Mouse (Mus musculus) neural tube, embryonic 14.5 days (tissue): ENCODE data around the gene Scarf2. TPM values are rescaled to one million over a fixed set of nuclear protein-coding genes. Genes with fewer than 3 reads are reported as not detected.

ENCODE experiments used
- ATAC-seq: fragments of 200-750 bp; cut with Nextera tagmentation; 2 replicates; pipeline ENCODE4 v1.8.0; 2017; ENCODE audit warnings: low read depth, mild to moderate bottlenecking, moderate TSS enrichment, moderate library complexity
- H3K27ac ChIP-seq: fragments of 300-500 bp; sonication (generic); 2 replicates; pipeline ENCODE4 v1.5.1; 2014; ENCODE audit warnings: low read depth, mild to moderate bottlenecking, control low read depth, low read length, moderate library complexity, mixed read lengths
- H3K27me3 ChIP-seq: fragments of 300-500 bp; sonication (generic); 2 replicates; pipeline ENCODE4 v1.6.1; 2014; ENCODE audit warnings: low read length; ENCODE audit not compliant: control insufficient read depth, insufficient read depth
- H3K36me3 ChIP-seq: fragments of 300-500 bp; sonication (generic); 2 replicates; pipeline ENCODE4 v1.6.1; 2014; ENCODE audit warnings: low read length, mixed read lengths; ENCODE audit not compliant: control insufficient read depth, insufficient read depth
- H3K4me1 ChIP-seq: fragments of 300-500 bp; sonication (generic); 2 replicates; pipeline ENCODE4 v1.6.1; 2014; ENCODE audit warnings: low read length; ENCODE audit not compliant: control insufficient read depth, insufficient read depth
- H3K4me2 ChIP-seq: fragments of 300-500 bp; sonication (generic); 2 replicates; pipeline ENCODE4 v1.6.1; 2014; ENCODE audit warnings: mild to moderate bottlenecking, low read depth, low read length, control low read depth
- H3K4me3 ChIP-seq: fragments of 300-500 bp; sonication (generic); 2 replicates; pipeline ENCODE4 v1.5.1; 2014; ENCODE audit warnings: low read depth, low read length, control low read depth, mixed read lengths
- H3K9ac ChIP-seq: fragments of 300-500 bp; sonication (generic); replicated peaks from 2 replicates; pipeline ENCODE4 v1.6.1; 2014; ENCODE audit warnings: low read depth, mild to moderate bottlenecking, control low read depth, low read length, mixed read lengths
- H3K9me3 ChIP-seq: fragments of 300-500 bp; sonication (generic); 2 replicates; pipeline ENCODE4 v1.6.1; 2016; ENCODE audit warnings: low read length; ENCODE audit not compliant: control insufficient read depth
- WGBS: fragments of 180-500 bp; shearing (Covaris S2); extraction: QIAGEN DNeasy Blood & Tissue Kit; methylation state at CpG from one replicate; pipeline ENCODE4 v1.1.7; 2014; 5-methylcytosine and 5-hydroxymethylcytosine counted together
- polyA plus RNA-seq: library from polyadenylated mRNA; unstranded; fragments of >200 nt; fragmentation: Nextera tagmentation; extraction: Ambion mirVana; gene quantifications from 2 replicates; pipeline ENCODE4 v1.2.1, GENCODE M21; 2014

Scarf2 gene
- polyA plus RNA-seq, 1 experiment from 2014 or later, result 0.95 TPM

DNA sequence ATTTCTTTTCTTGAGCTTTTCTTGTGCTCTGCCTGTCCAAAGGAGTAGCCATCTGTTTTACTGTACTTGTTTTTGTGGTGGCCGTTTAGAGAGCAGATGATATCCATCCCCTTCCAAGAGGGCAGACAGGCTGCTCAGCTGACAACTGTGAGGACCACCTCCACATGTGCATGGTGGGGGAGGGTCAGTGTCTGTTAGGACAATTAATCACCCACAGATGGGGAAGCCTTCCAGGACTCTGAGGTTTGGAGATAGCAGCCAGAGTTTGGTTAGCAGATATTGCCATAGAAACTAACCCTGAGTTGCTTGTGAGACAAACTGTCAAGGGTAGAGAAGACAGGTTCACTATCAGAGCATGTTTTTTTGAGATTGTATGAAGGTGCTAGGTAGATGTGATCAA is 36.0 kb upstream of the Scarf2 start:
- Histone ChIP-seq H3K36me3 (no peaks in the 10 kb centered on the region), H3K27ac (no peak overlapping the region), H3K9me3 (no peaks in the 10 kb centered on the region), H3K4me3 (no peak overlapping the region), H3K4me1 (peaks cover 14% of the 10 kb centered on the region; the same call in 1 of the 2 replicates), H3K4me2 (peak overlapping the region; percentile 88; the same call in 1 of the 2 replicates), H3K9ac (no peak overlapping the region), H3K27me3 (no peaks in the 10 kb centered on the region)
- ATAC-seq, result no peak
- WGBS, result 63% methylated on average over 1 of the region's 1 CpGs

DNA sequence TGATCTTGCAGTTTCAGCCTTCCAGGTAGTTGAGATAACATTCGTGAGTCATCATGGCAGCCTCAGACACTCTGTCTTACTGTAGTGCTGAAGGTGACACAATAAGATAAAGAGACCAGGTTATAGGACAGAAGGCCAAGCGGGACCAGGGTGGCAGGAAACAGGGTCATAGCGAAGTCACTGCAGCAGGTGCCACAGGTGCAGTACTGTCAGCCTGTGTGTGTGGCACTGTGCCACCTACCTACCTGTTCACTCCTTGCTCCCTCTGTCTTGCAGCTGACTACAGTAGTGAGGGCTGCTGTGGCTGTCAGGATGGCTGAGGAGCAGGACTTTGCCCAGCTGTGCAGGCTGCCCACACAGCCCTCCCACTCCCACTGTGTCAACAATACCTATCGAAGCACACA is 33.0 kb upstream of the Scarf2 start:
- Histone ChIP-seq H3K4me3 (no peak overlapping the region), H3K27me3 (no peaks in the 10 kb centered on the region), H3K9me3 (no peaks in the 10 kb centered on the region), H3K27ac (no peak overlapping the region), H3K36me3 (peaks cover 10% of the 10 kb centered on the region), H3K4me2 (no peak overlapping the region), H3K9ac (no peak overlapping the region), H3K4me1 (peaks cover 14% of the 10 kb centered on the region; the same call in 1 of the 2 replicates)
- no peak for ATAC-seq
- WGBS, result 90% methylated on average over 4 of the region's 4 CpGs

DNA sequence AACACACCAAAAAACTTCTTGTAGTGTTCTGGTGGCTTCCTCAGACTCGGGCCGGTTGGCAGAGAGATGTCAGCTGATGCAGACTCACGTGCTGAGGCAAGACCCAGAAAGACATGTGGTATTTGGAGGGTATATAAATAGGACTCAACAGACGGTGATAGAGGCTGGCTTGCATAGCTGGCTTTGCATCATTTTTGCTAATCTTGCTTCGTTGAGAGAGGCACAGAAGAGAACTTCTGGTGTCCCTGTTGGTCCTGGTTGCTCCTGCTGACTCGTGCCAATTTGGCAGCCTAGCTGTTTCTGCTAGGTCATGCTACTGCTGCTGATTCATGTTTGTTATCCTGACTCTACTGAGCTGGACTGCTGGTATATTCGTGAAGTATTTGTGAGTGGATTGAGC is 28.2 kb upstream of the Scarf2 start:
- peaks cover 29% of the 10 kb centered on the region for H3K36me3 ChIP-seq
- WGBS, result 89% methylated on average over 7 of the region's 7 CpGs

GRCm38 (mm10) chr16:17771117-17771865 is 25.8 kb upstream of the Scarf2 start:
- no peaks in the 10 kb centered on the region for H3K9me3 ChIP-seq
- H3K9ac ChIP-seq, result no peak overlapping the region
- no peaks in the 10 kb centered on the region for H3K4me1 ChIP-seq
- no peak overlapping the region for H3K27ac ChIP-seq
- H3K4me2 ChIP-seq, result no peak overlapping the region
- peaks cover 36% of the 10 kb centered on the region for H3K36me3 ChIP-seq
- no peak for ATAC-seq
- H3K27me3 ChIP-seq, result no peaks in the 10 kb centered on the region
- H3K4me3 ChIP-seq, result no peak overlapping the region
- WGBS, result 79% methylated on average over 4 of the region's 4 CpGs

More for the DNA sequence above, 28.2 kb upstream of the Scarf2 start:
- H3K4me2 ChIP-seq, result no peak overlapping the region
- no peaks in the 10 kb centered on the region for H3K9me3 ChIP-seq
- H3K27me3 ChIP-seq, result no peaks in the 10 kb centered on the region
- H3K4me3 ChIP-seq, result no peak overlapping the region
- H3K4me1 ChIP-seq, result no peaks in the 10 kb centered on the region
- H3K27ac ChIP-seq, result no peak overlapping the region
- no peak overlapping the region for H3K9ac ChIP-seq
- no peak for ATAC-seq

DNA sequence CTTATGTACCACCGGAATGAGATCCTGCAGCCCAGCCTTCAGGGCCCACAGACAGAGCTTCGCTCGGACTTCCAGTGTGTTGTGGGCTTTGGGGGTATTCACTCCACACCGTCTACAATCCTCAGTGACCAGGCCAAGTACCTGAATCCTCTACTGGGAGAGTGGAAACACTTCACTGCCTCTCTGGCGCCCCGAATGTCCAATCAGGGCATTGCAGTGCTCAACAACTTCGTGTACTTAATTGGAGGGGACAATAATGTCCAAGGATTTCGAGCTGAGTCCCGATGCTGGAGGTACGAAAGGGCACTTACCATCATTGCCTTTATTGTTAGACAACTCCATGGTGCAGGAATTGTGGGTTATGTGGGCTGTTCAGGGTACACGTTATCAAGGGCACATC is 20.3 kb upstream of the Scarf2 start:
- peaks cover 44% of the 10 kb centered on the region for H3K36me3 ChIP-seq
- no peaks in the 10 kb centered on the region for H3K4me1 ChIP-seq
- H3K27ac ChIP-seq, result no peak overlapping the region
- H3K27me3 ChIP-seq, result no peaks in the 10 kb centered on the region
- H3K4me2 ChIP-seq, result no peak overlapping the region
- WGBS, result 70% methylated on average over 11 of the region's 11 CpGs
- no peak for ATAC-seq
- H3K9ac ChIP-seq, result no peak overlapping the region
- H3K4me3 ChIP-seq, result no peak overlapping the region
- H3K9me3 ChIP-seq, result no peaks in the 10 kb centered on the region

- peaks cover 36% of the 10 kb centered on the region for H3K36me3 ChIP-seq
- no peak overlapping the region for H3K4me3 ChIP-seq
- 78% methylated on average over 4 of the region's 4 CpGs for WGBS
Observed at GRCm38 (mm10) chr16:17778223-17778622, 18.9 kb upstream of the Scarf2 start.

DNA sequence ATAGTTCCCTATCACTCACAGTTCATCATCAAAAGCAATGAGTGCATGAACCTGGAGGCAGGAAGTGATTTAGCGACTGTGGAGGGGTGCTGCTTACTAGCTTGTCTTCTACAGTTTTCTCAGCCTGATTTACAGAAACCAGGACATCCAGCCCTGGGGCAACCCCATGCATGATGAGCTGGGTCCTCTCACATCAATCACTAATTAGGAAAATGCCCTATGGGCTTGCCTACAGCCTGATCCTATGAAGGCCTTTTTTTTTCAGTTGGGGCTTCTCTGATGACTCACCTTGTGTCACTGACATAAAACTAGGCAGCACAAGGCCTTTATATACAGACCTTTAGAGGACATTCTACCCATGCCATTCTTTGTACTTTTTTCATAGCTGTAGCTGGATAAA is 17.4 kb upstream of the Scarf2 start:
- 92% methylated on average over 1 of the region's 1 CpGs for WGBS
- no peak for ATAC-seq
- Histone ChIP-seq H3K4me1 (no peaks in the 10 kb centered on the region), H3K27ac (no peak overlapping the region), H3K4me2 (no peak overlapping the region), H3K27me3 (no peaks in the 10 kb centered on the region), H3K4me3 (no peak overlapping the region), H3K36me3 (peaks cover 34% of the 10 kb centered on the region), H3K9ac (no peak overlapping the region), H3K9me3 (no peaks in the 10 kb centered on the region)

More at GRCm38 (mm10) chr16:17778223-17778622, 18.9 kb upstream of the Scarf2 start:
- H3K9me3 ChIP-seq, result no peaks in the 10 kb centered on the region
- H3K27me3 ChIP-seq, result no peaks in the 10 kb centered on the region
- no peak for ATAC-seq
- no peak overlapping the region for H3K27ac ChIP-seq
- H3K9ac ChIP-seq, result no peak overlapping the region
- no peaks in the 10 kb centered on the region for H3K4me1 ChIP-seq
- H3K4me2 ChIP-seq, result no peak overlapping the region

DNA sequence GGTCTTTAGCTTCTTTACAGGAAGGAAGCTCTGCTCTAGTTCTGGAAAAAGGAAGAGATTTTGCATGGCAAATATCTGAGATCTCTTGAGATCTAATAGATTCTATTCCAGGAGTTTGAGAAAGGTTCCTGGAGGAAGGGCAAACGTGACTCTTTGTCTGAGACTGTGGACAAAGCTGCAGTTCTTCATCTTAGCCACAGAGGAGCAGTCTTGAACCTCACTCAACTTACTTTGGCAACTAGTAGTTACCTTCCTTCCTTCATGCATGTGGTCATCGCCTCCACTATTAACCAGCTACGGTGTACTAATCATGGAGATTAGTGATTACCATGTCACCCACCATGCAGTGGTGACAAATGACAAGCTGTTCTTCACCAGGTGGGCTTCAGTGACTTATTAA is 11.7 kb upstream of the Scarf2 start:
- WGBS, result 66% methylated on average over 3 of the region's 3 CpGs
- Histone ChIP-seq H3K27me3 (no peaks in the 10 kb centered on the region), H3K36me3 (peaks cover 46% of the 10 kb centered on the region), H3K4me3 (no peak overlapping the region), H3K9me3 (no peaks in the 10 kb centered on the region), H3K4me2 (no peak overlapping the region), H3K9ac (no peak overlapping the region), H3K27ac (no peak overlapping the region), H3K4me1 (no peaks in the 10 kb centered on the region)
- ATAC-seq, result no peak

DNA sequence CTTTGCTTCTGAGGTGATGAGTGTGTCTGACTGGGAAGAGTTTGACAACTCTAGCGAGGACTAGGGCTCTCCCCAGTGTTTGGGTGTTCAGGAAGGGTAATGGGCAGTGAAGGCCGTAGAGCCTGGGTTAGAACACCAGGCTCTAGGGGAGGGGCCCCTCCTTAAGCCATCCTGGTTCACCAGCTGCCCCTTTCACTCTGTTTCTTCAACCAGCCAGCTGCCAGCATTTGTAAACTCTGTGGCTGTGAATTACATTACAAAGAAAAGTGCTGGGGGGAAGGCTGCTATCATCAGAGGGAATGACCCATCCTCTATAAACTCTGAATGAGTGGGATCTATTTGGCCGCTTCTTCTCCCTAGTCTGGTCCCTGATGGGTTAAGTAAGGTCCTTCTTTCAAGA is 4.4 kb upstream of the Scarf2 start:
- no peak overlapping the region for H3K4me2 ChIP-seq
- peaks cover 7% of the 10 kb centered on the region; the same call in 1 of the 2 replicates for H3K4me1 ChIP-seq
- no peaks in the 10 kb centered on the region for H3K9me3 ChIP-seq
- no peak overlapping the region for H3K4me3 ChIP-seq
- ATAC-seq, result no peak
- H3K27ac ChIP-seq, result no peak overlapping the region
- H3K36me3 ChIP-seq, result peaks cover 34% of the 10 kb centered on the region
- no peak overlapping the region for H3K9ac ChIP-seq
- WGBS, result 40% methylated on average over 3 of the region's 3 CpGs
- H3K27me3 ChIP-seq, result peaks cover 20% of the 10 kb centered on the region
